Mouse (Mus musculus) right cerebral cortex, postnatal 14 days (tissue): ENCODE data around the gene Hist2h2aa1.
"Not testable (repeated sequence)": the region's sequence is repeated elsewhere in the genome, so short reads cannot be mapped to it uniquely, and the experiment has no call there.

ENCODE experiments used
- DNase-seq: peaks from one replicate; pipeline ENCODE4 v3.0.0; 2022

Hist2h2aa1 gene

GRCm38 (mm10) chr3:96230910-96231757 lies 14.2 kb upstream of the Hist2h2aa1 start:
- DNase-seq, result no peak

- DNase-seq, result no peak
Observed at GRCm38 (mm10) chr3:96231758-96232120, 13.6 kb upstream of the Hist2h2aa1 start.

GRCm38 (mm10) chr3:96234914-96235313 lies 10.4 kb upstream of the Hist2h2aa1 start:
- DNase-seq, result no peak

- DNase-seq, result no peak
Observed at GRCm38 (mm10) chr3:96235836-96236235, 9.5 kb upstream of the Hist2h2aa1 start.

- DNase-seq, result no peak
Observed at GRCm38 (mm10) chr3:96236834-96237334, 8.4 kb upstream of the Hist2h2aa1 start.

GRCm38 (mm10) chr3:96237335-96237903 lies 7.9 kb upstream of the Hist2h2aa1 start:
- DNase-seq, result no peak

- no peak for DNase-seq
Observed at GRCm38 (mm10) chr3:96237904-96238511, 7.3 kb upstream of the Hist2h2aa1 start.

- not testable (repeated sequence) for DNase-seq
Observed at GRCm38 (mm10) chr3:96238954-96239793, 6.1 kb upstream of the Hist2h2aa1 start, which contains the start of gene Hist2h3c2. Gene Hist2h3c2 (minus strand): TSS chr3:96239127.

- DNase-seq, result peak; percentile 90
Observed at GRCm38 (mm10) chr3:96239949-96240798, 5.1 kb upstream of the Hist2h2aa1 start, which contains the start of gene Hist2h2aa2. Gene Hist2h2aa2 (minus strand): TSS chr3:96240276.

GRCm38 (mm10) chr3:96240799-96241197 lies 4.5 kb upstream of the Hist2h2aa1 start:
- DNase-seq, result no peak

GRCm38 (mm10) chr3:96243921-96244572 lies 1.2 kb upstream of the Hist2h2aa1 start:
- DNase-seq, result no peak

- not testable (repeated sequence) for DNase-seq
Observed at GRCm38 (mm10) chr3:96246018-96246417, 721 bp downstream of the Hist2h2aa1 start.

- not testable (repeated sequence) for DNase-seq
Observed at GRCm38 (mm10) chr3:96246427-96246856, 1.1 kb downstream of the Hist2h2aa1 start, which contains the start of gene Hist2h3c1. Gene Hist2h3c1 (plus strand): TSS chr3:96246685.

- no peak for DNase-seq
Observed at GRCm38 (mm10) chr3:96247356-96248140, 2.3 kb downstream of the Hist2h2aa1 start.

GRCm38 (mm10) chr3:96248141-96249033 lies 3.1 kb downstream of the Hist2h2aa1 start:
- no peak for DNase-seq

- DNase-seq, result no peak
Observed at GRCm38 (mm10) chr3:96249034-96249345, 3.7 kb downstream of the Hist2h2aa1 start.

GRCm38 (mm10) chr3:96250890-96251289 lies 5.6 kb downstream of the Hist2h2aa1 start:
- no peak for DNase-seq

- no peak for DNase-seq
Observed at GRCm38 (mm10) chr3:96251787-96252186, 6.5 kb downstream of the Hist2h2aa1 start.

GRCm38 (mm10) chr3:96254683-96255355 lies 9.5 kb downstream of the Hist2h2aa1 start:
- DNase-seq, result no peak
